Mouse (Mus musculus) stomach, postnatal 0 days (tissue): ENCODE measurements at regions not wholly inside any gene's neighbourhood (a gene's known extent, or its start where the extent isn't known, plus 50 kb on each side); places are given as distances from the start of the nearest gene placed in this dataset.

ENCODE experiments used
- CTCF ChIP-seq: IDR thresholded peaks from 2 replicates; pipeline ENCODE4 v1.5.1; 2016; ENCODE audit warnings: antibody characterized with exemption, low read depth, mild to moderate bottlenecking, moderate library complexity
- EP300 ChIP-seq: optimal IDR thresholded peaks from 2 replicates; pipeline ENCODE3; 2016; ENCODE audit warnings: antibody characterized with exemption

DNA sequence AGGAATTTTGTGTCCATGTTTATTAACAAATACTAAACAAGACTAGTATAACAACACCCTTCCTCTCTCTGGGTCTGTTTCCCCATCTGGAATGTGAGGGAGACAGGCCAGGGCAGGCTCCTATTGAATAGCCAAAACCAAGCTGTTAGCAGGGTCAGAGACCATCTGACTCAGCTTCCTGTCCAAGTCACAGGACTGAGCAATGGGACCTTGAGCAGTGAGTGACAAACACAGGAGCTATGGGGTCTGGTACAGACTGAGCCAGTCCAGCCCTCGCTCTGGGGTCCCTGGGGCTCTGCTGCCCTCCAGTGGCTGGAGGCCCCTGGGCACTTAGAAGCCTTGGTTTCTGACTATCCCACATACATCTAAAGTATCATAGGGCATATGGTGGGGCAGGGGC, 134.4 kb downstream of the Hmg20a start:
- TF ChIP-seq CTCF (peak; percentile 99), EP300 (no peak)
